Mouse (Mus musculus): ENCODE results near the gene Ptx4. TPM values are rescaled to one million over a fixed set of nuclear protein-coding genes. Genes with fewer than 3 reads are reported as not detected.

Gene Ptx4
- polyA plus RNA-seq (2017; shearing (Covaris generic)) = not detected

DNA sequence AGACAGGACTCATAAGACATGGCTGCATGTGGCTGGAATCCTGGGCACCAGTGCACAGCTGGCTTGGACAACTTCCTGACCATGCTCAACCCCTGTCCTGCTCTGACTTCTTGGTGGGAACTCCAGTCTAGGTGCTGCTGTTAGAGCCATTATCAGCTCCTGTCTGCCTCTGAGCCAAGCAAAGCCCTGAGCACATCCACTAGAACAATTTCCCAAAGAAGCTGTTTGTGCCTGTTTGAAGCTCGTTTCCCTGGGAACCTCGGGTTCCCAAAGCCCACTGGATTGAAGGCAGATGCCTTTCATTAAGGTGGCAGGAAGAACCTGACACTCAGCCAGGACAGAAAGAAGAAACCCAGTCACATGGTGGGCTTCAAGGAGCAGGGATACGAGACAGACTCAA lies at the start of gene Ptx4:
TSS of gene Ptx4 (plus strand) at position 355 of the 400 bp plus-strand sequence.
- no peak for ATAC-seq

DNA sequence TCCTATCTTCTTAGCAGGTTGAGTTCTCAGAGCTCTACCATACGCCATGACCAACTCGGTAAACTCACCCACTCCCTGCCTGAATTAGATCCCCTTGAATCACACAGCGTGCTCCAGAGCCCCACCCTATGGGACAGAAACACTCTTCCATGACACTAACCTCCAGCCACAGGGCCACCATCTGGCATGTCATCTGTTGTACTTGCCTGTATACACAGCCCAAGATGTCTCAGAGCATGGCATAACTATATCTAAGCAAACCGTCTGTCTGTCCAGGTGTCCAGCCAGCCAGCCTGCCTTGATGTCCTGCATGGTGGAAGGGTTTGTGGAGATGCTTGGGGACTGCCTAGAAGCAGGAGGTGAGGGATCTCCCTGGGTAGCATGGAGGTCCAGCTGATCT lies 43.7 kb upstream of the Ptx4 start:
- ATAC-seq = no peak

DNA sequence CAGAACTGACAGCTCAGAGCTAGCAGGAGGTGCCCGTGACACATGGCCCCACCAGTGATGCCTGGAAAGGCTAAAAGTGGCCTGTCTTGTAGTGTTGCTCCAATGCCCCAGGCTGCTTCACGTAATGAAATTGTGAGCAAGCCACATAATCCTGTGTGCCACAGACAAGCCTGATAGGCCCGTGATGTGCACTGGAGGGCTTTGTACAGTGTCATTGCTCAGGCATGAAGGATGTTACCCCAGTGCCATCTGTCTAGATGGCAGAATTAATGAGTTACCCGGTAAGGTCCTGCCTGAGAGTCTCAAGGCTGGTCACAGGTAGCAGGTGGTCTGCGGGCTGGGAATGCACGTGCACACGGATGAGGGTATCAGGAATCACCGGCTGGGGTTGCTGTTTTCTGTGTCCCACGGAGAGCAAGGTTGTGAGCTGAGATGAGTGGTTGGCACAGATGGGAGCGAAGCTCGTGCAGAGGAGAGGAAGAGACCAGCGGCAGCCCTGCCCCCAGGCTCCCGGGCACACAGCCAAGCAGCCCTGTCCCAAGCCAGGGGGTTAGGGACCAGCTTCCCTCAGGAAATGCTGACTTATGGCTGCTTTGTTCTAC lies 42.7 kb upstream of the Ptx4 start:
- no peak for ATAC-seq

DNA sequence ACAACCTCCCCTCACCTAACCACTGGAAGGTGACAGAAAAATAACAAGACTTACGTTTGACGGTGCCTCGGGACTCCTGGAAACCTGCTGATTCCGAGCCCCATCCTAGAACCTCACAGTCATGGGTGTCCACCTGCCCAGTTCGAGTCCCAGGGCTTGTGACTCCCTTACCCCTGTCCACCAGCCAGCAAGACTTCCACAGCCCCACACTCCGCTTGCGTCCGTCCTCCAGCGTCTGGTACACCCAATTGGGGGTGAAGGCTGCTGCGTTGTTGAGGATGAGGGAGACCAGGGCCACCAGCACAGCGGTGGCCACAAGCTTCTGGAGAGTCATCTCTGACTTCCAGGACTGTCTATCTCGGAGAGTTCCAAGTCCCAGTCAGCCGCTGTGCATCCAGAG lies 40.4 kb upstream of the Ptx4 start:
- ATAC-seq = no peak

DNA sequence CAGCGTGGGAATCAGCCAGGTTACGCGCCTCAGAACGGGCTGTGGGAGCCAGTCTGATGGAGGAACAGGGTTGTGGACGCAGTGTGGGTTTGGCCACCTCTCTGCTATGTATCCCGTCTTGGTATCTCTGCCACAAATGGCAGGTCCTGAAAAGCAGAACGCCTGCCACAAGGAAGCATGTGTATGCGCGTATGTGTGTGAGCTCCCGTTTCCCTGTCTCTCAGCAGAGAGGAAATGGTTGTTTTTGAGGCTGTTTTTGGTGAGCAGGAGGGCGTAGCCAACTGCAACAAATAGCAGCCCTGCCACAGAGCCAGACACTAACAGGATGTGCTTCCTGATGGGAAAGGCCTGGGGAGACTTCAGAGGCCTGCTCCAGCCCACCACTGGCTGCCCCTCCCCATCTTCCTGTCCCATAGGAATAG lies 39.6 kb upstream of the Ptx4 start:
- ATAC-seq = no peak

DNA sequence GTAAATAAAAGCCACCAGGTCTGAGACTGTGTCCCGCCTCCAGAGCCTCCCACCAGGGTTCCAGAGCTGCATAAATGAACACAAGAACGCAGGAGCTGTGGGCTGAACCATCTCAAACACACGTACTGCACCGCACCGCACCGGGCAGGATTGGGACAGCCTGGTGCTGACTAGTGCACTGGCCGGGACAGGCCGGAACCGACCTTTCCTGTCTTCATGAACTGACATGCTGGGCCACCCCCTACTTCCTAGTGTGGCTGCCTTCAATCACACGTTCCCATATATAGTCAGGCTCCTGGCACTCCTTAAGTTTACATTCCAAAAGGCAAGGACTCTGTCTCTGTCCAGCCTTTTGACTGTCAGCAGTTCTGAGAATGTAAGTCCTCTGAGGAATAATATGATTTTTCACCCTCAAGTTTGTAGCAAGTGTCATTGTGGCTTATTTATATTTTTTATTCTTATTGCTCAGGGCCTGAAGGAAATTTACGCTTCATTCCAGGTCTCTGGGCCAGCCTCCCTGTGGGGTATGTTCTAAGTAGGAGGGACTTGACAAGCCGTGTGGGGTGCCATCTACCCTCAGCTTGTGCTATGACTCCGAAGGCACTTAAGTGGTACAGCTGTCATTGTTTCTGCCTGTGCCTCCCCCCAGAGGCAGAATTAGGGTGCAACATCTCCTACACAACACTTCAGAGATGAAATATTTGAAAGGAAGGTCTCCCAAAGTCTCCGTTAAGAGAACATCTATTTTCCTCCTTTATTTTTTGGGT lies 38.3 kb upstream of the Ptx4 start:
- ATAC-seq = no peak

DNA sequence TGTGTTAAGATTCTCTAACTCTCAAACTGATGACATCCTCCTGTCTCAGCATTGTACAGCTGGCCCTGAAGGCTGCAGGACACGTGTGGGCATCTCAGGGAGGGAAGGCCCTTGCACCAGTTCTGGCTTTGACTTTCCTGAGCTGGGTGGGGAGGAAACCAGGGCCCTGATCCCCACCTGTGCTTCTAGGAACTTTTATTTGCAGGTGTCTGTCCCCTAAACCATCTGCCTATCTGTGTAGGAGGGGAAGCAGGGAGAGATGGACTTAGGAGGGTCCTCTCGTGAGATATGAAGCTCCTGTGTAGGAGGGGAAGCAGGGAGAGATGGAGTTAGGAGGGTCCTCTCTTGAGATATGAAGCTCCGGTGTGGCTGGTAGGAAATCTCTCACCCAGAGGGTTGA lies 37.7 kb upstream of the Ptx4 start:
- no peak for ATAC-seq

DNA sequence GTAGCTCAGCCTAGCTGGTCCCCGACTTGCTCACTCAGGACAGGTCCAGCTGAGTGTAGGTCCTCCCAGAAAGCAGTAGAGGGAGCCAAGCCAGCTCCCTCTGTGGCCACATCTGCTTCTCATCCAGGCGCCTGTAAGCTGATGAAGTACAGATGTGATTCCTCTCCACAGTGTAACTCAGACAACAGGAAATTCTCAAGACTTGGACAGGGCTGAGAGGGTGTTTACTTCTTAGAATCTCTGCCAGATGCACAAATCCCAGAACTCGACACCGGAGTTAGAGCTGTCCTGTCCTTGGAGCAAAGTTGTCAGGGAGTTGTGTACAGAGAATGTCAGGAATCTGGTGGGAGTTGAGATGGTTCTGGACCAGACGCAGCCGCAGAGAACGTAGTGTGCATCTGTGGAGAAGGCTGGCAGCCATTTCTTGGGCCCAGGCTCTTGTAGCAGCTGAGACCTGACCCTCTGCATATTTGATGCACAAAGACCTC lies 37.1 kb upstream of the Ptx4 start, which contains the start of gene Tmem204:
TSS of gene Tmem204 (minus strand) at position 148 of the 488 bp plus-strand sequence.
- no peak for ATAC-seq

DNA sequence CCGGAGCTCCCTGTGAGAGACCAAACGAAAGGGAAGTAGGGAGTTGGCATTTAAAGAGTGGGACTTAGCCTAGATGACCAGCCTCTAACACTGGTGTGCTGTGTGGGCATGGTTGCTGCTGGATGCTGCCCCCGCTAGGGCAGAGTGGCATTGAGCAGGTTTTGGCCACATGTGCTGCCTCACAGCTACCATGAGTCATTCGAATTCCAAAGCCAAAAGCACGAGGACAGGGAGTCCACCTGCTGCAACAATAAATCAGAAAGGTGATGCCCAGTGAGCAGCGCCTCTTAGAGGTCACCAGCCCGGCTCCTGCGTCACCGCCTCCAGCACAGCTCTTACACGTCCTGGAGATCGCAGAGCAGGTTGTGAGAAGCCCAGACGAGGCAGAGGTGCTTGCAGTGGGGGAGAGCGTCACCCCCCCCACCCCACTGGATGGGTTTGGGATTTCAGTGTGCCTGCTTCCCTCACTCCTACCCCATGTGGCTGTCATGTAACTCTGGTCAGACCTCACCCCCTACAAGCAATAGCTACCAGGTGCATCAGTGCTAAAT lies 35.6 kb upstream of the Ptx4 start:
- ATAC-seq = no peak

DNA sequence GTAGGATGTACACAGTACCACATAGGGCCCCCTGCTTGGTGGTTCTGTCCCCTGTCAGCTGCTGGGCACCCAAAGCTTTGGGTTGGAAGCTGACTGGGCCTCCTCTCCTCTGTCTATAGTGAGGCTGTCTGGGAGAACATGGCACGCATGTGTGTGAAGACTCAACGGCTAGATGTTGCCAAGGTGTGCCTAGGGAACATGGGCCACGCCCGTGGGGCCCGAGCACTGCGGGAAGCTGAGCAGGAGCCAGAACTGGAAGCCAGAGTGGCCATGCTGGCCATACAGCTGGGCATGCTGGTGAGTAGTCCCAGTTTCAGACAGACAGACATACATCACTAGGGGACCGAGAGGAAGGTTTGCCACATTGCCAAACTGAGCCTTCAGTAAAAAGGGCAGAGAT lies 33.8 kb upstream of the Ptx4 start:
- ATAC-seq = no peak

DNA sequence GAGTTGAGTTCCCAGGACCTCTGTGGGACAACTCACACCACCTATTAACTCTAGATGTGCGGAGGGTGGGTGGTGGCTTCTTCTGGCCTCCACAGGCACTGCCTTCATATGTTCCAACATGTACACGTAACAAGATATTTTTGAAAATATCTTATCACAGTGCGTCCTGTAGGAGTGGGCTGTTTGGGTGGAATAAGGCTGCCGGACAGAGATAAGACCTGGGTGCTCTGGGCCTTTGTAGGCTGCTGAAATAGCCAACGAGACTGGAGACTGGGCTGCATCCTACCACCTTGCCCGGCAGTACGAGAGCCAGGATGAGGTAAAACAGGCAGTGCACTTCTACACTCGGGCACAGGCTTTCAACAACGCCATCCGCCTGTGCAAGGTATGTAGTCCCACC lies 31.4 kb upstream of the Ptx4 start:
- no peak for ATAC-seq

DNA sequence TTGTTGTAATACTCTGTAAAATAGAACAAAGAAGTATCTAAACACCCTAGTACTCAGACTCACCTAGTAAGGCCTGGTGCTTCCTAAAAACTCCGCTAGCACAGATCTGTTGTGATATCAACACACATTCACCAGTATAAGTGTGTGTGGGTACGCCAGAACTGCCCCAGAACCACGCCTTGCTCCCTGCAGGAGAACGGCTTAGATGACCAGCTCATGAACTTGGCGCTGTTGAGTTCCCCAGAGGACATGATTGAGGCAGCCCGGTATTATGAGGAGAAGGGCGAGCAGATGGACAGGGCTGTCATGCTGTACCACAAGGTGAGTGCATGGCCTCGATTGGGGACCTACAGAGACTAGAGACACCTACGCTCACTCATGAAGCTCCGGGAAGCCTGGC lies 30.1 kb upstream of the Ptx4 start:
- ATAC-seq = no peak

DNA sequence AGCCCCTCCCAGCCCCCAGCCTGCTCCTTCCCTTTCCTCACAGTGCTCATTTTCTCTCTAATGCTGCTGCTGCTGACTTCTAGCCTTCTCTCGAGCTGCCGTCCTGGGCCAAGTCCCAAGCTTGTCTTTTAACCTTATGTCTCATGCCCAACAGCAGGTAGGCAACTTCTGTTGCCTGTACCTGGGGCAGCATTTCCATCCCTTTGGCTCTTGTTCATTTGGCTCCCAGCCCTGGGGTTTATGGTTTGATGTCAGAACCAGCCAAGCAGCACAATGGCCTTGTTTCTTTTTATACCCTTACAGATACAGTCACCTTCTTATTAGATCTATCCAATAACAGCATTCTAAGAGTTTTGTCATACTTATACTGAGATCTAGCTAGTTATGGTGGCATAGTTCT lies 24.3 kb upstream of the Ptx4 start:
- no peak for ATAC-seq

DNA sequence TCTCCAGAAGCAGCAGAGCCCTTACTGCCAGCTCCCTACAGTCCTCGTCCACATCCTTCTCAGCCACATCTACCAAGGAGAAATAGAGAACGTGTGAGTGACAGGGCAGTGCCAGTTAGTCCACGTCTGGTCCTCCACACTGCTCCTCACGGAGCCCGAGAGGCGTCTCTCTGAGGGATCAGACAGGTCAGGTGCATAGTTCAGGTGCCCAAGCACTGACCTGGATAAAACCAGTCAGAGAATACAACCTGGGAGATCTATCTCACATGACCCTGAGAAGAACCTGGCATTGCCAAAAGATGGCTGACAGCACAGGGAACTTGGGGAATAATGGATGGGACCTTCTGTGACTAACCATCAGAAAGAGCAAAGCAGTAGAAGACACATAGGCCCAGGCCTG lies 20.5 kb upstream of the Ptx4 start:
- no peak for ATAC-seq

DNA sequence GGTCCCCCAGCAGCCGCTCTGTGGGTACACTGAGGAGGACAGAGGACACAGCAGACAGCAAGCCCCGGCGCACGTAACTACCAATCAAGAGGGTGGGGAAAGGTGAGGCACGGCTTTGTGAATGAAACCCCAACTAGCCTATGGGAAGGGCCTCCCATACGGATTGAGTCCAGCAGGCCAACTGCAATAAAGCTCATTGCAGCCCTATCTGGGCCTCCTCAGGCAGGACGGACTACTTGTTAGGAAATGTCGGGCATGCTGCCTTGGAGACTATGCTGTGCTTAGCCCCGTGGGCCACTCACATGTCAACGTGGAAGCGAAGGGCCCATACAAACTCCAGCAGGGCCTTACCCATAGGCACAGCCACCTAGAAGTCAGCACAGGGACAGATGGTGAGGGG lies 19.2 kb upstream of the Ptx4 start:
- no peak for ATAC-seq

DNA sequence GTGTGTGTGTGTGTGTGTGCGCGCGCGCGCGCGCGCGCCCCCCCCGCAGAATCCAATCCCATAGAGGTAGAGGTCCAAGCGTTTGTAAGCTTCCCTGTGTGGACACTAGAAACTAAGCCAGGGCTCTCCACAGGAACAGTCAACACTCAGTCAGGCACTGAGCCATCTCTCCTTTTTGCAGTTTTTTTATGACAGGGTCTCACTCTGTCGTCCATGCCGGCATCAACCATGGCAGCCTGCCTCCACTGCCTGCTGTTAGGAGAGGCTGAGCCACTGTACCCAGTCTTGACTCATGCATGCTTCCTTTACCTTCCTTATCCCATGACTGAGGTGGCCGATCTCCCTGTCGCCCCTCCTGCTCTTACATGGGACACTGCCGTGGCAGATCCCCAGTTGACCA lies 12.8 kb upstream of the Ptx4 start:
- ATAC-seq = no peak

DNA sequence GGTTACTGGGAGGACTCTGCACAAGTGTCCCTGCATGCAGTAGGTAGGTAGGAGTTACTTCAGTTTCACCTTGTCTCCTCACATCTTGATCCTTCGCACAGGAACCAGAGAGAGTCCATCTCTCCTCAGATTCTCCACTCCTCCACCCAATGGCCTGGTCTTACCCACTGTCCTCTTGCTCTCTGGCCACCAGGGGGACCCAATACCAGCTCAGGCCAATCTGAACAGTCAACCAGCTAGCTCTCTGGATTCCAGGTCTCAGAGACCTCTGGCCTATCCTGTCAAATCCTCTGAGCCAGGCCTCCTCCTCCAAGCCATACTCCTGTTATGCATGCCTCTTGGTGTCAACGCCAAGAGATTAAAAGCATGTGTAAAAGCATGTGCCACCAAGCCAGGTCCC lies 11.0 kb upstream of the Ptx4 start:
- no peak for ATAC-seq

DNA sequence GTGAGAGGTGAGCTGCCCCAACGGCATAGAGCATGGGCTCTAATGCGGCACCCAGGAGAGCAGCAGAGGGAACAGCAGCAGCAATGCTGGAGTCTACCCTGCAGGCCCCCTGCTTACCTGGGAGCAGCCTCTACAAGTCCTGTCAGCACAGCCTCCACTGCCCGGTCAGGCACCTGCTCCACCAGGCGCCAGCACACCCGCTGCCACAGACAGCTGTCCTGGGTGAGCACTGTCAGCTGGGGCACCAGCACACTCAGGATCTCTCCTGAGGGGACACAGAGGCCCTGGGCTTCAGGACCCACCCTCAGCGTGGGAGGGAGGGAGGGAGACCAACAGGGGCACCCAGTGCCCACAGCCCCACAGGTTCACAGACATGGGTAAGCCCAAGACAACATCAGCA lies 10.0 kb upstream of the Ptx4 start:
- ATAC-seq = no peak

DNA sequence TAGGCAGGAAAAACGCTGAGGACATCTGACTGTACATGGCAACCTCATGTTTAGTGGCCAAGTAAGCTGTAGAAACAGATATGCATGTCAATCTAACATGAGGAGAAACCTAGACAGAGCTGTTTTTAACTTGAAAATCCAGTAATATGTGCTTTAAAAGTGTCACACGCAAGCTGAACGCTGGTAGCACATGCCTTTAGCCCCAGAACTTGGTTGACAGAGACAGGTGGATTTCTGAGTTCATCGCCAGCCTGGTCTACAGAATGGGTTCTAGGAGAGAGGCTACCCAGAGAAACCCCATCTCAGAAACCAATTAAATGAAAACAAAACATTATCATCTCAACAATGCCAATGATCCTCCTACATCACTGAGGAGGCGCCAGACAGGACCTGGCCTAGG lies 9.3 kb upstream of the Ptx4 start:
- ATAC-seq = no peak

DNA sequence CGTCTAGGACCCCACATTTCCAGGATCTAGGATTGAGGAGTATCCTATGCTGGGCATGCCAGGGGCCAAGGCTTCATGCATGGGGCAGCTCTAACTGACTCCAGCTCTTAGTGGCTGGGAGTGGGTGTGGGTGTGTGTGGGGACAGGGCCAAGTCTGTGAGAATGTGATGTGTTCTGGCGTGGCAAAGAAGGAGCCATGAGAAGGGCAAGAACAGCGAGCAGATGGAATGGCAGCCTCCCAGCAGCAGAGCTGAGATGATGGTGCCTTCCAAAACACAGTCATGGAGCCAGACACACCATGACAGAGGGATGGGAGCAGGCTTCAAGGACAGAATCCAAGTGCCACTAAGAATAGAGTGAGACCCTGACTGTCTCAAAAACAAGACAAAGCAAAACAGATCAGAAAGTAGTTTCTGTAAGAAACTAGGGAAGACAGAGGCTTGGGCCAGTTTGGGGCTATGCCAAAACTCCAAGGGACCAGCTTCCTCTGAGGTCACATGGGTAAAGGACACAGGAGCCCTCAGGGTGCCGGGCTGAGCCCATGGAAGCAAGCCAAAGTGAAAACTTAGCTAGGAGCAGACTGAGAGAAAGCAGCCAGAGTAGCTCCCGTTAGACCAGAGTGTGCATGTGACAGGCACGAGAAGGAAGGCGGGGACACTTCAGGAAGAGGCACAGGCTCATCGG lies 8.7 kb upstream of the Ptx4 start:
- ATAC-seq = no peak

DNA sequence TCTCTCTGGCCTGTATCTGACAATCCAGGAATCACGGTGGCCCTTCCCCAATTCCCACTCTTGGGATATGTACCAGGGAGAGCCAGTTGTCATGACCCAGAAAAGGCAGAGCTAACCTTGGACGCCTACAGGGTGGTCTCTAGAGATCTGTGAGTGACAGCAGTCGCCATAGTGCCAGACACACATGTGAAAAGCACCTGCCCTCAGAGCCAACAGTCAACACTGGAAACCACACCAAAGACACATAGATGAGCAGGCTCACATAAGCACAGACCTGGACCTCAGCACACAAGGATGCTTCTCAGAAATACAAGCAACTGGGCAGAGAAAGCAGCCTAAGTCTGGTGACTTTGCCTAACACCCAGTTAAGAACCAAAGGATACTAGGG lies 8.1 kb upstream of the Ptx4 start:
- no peak for ATAC-seq

DNA sequence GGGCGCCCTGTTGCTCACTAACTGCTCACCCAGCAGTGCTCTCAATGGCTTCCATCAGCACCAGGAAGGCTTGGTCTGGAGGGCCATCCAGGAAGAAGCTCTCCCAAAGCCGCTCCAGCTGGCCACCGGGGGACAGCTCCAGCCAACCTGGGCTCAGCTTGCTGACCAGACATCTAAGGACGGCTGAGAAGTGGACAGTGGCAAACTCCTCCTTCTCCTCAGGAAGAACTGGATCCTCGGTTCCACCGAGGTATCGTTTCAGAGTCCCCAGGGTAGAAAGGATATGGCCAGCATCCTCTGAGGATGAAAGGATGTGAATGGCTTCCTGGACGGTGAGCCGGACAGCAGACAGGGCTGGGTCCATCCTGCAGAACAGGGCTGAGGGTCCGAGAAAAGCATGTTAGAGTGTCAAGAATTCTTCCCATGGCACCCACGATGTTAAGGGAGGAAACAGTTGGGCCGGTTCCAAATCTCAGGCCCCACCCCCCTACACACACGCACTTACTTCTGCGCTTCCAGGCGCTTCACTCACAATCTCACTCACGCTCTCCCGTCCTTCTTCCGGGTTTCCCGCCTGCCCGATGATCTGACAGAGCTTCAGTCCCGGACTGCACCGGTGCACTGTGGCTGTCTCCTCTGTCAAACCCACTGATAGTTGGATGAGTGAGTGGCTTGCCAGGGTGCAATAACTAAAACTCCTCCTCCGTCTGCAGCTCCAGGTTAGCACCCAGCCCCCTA lies 5.5 kb upstream of the Ptx4 start:
- ATAC-seq = peak; percentile 40

Measured in CD4-positive, CD25-positive, alpha-beta regulatory T cell, adult 4 months (primary cell).